Mouse (Mus musculus) limb, embryonic 15.5 days (tissue): Measurements from ENCODE around the gene Rab5if. TPM values are rescaled to one million over a fixed set of nuclear protein-coding genes. Genes with fewer than 3 reads are reported as not detected.
"Not testable (repeated sequence)": the region's sequence is repeated elsewhere in the genome, so short reads cannot be mapped to it uniquely, and the experiment has no call there.

Source experiments
- ATAC-seq: fragments of 200-750 bp; cut with Nextera tagmentation; 2 replicates; pipeline ENCODE4 v1.8.0; 2017; ENCODE audit warnings: low read depth, moderate TSS enrichment; ENCODE audit not compliant: insufficient number of reproducible peaks, low FRiP score, low TSS enrichment
- H3K27ac ChIP-seq: fragments of 300-500 bp; sonication (generic); 2 replicates; pipeline ENCODE4 v1.5.1; 2015; ENCODE audit warnings: moderate library complexity, mild to moderate bottlenecking, inconsistent platforms
- H3K27me3 ChIP-seq: fragments of 300-500 bp; sonication (generic); 2 replicates; pipeline ENCODE4 v1.6.1; 2015; ENCODE audit warnings: inconsistent platforms
- H3K36me3 ChIP-seq: fragments of 300-500 bp; sonication (generic); 2 replicates; pipeline ENCODE4 v1.6.1; 2015; ENCODE audit warnings: inconsistent platforms
- H3K4me1 ChIP-seq: fragments of 300-500 bp; sonication (generic); 2 replicates; pipeline ENCODE4 v1.6.1; 2015; ENCODE audit warnings: inconsistent platforms
- H3K4me2 ChIP-seq: fragments of 300-500 bp; sonication (generic); 2 replicates; pipeline ENCODE4 v1.6.1; 2015; ENCODE audit warnings: mild to moderate bottlenecking, inconsistent platforms
- H3K4me3 ChIP-seq: fragments of 300-500 bp; sonication (generic); 2 replicates; pipeline ENCODE4 v1.5.1; 2015; ENCODE audit warnings: mild to moderate bottlenecking, inconsistent platforms
- H3K9ac ChIP-seq: fragments of 300-500 bp; sonication (generic); 2 replicates; pipeline ENCODE4 v1.6.1; 2015; ENCODE audit warnings: inconsistent platforms
- H3K9me3 ChIP-seq: fragments of 300-500 bp; sonication (generic); 2 replicates; pipeline ENCODE4 v1.6.1; 2016; ENCODE audit warnings: inconsistent platforms
- WGBS: fragments of 180-500 bp; shearing (Covaris S2); methylation state at CpG from one replicate; pipeline ENCODE4 v1.1.7; 2015; 5-methylcytosine and 5-hydroxymethylcytosine counted together
- polyA plus RNA-seq: library from polyadenylated mRNA; unstranded; fragments of >200 nt; fragmentation: Nextera tagmentation; extraction: Ambion mirVana; gene quantifications from 2 replicates; pipeline ENCODE4 v1.2.1, GENCODE M21; 2015

Rab5if gene
- polyA plus RNA-seq, 1 experiment from 2014 or later, result 157 TPM

- WGBS, result 74% methylated on average over 15 of the region's 15 CpGs
- Histone ChIP-seq H3K4me2 (no peak overlapping the region), H3K27me3 (no peaks in the 10 kb centered on the region), H3K4me1 (no peaks in the 10 kb centered on the region), H3K9me3 (no peaks in the 10 kb centered on the region), H3K36me3 (no peaks in the 10 kb centered on the region), H3K9ac (no peak overlapping the region), H3K27ac (no peak overlapping the region), H3K4me3 (no peak overlapping the region)
- ATAC-seq, result no peak
Measured at GRCm38 (mm10) chr2:156894496-156895265, 31.8 kb downstream of the Rab5if start.

- H3K9me3 ChIP-seq, result no peaks in the 10 kb centered on the region
- 67% methylated on average over 9 of the region's 9 CpGs for WGBS
- ATAC-seq, result no peak
Measured at GRCm38 (mm10) chr2:156896384-156896914, 33.5 kb downstream of the Rab5if start.

DNA sequence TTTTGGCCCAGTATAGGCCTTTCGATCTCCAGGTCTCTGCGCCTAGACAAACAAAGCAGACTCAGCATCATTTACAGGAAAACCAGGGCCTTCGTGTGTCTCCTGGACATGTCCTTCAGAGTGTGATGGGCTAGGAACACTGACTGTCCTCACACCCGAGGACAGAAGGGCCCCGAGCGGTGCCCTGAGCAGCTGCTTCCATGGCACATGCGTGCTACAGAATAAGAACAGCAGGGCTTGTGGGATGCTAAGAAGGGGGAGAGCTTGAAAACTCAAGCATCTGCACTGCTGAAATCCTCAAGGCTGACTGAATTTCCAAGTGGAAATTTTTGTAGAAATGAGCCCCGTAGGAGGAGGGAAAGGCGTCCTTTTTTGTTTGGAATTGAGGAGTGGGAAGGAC, 34.1 kb downstream of the Rab5if start:
- 77% methylated on average over 9 of the region's 9 CpGs for WGBS
- no peak overlapping the region for H3K4me3 ChIP-seq
- H3K9me3 ChIP-seq, result no peaks in the 10 kb centered on the region
- no peak for ATAC-seq
- H3K27me3 ChIP-seq, result no peaks in the 10 kb centered on the region
- no peak overlapping the region for H3K27ac ChIP-seq
- no peaks in the 10 kb centered on the region for H3K36me3 ChIP-seq
- no peak overlapping the region for H3K9ac ChIP-seq
- H3K4me1 ChIP-seq, result no peaks in the 10 kb centered on the region
- H3K4me2 ChIP-seq, result no peak overlapping the region

More at GRCm38 (mm10) chr2:156896384-156896914, 33.5 kb downstream of the Rab5if start:
- H3K27me3 ChIP-seq, result no peaks in the 10 kb centered on the region
- H3K9ac ChIP-seq, result no peak overlapping the region
- H3K4me3 ChIP-seq, result no peak overlapping the region
- no peak overlapping the region for H3K27ac ChIP-seq
- H3K4me1 ChIP-seq, result no peaks in the 10 kb centered on the region
- no peak overlapping the region for H3K4me2 ChIP-seq
- H3K36me3 ChIP-seq, result no peaks in the 10 kb centered on the region

GRCm38 (mm10) chr2:156898374-156898773, 35.4 kb downstream of the Rab5if start:
- Histone ChIP-seq H3K27ac (no peak overlapping the region), H3K4me2 (no peak overlapping the region), H3K4me3 (no peak overlapping the region), H3K4me1 (no peaks in the 10 kb centered on the region), H3K9ac (no peak overlapping the region), H3K27me3 (no peaks in the 10 kb centered on the region), H3K36me3 (no peaks in the 10 kb centered on the region), H3K9me3 (no peaks in the 10 kb centered on the region)
- 71% methylated on average over 4 of the region's 4 CpGs for WGBS
- ATAC-seq, result no peak

DNA sequence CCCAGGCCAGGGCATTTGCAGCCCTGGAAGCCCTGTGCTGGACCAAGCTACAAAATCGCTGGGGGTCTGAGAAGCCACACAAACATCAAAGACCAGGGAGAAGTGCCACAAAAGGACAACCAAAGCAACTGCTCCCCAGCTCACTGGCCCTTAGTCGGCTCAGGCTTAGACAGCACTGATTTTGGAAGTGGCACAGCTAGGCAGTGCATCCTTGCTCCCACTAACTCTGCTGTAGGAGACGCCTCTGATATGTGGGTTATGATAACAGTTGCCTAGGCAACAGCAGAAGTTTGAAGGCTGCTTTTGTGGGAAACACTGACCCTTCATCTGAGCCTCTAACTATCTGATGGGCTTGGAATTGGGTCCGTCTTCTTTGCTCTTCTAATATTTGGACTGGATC, 36.3 kb downstream of the Rab5if start:
- Histone ChIP-seq H3K9ac (no peak overlapping the region), H3K27me3 (no peaks in the 10 kb centered on the region), H3K36me3 (no peaks in the 10 kb centered on the region), H3K4me1 (no peaks in the 10 kb centered on the region), H3K27ac (no peak overlapping the region), H3K4me3 (no peak overlapping the region), H3K4me2 (no peak overlapping the region), H3K9me3 (no peaks in the 10 kb centered on the region)
- no peak for ATAC-seq
- 71% methylated on average over 4 of the region's 4 CpGs for WGBS

GRCm38 (mm10) chr2:156901344-156901743, 38.4 kb downstream of the Rab5if start:
- ATAC-seq, result no peak
- H3K4me2 ChIP-seq, result no peak overlapping the region
- no peaks in the 10 kb centered on the region for H3K4me1 ChIP-seq
- H3K36me3 ChIP-seq, result no peaks in the 10 kb centered on the region
- no peaks in the 10 kb centered on the region for H3K9me3 ChIP-seq
- no peak overlapping the region for H3K27ac ChIP-seq
- WGBS, result 78% methylated on average over 2 of the region's 2 CpGs
- H3K27me3 ChIP-seq, result no peaks in the 10 kb centered on the region
- H3K4me3 ChIP-seq, result no peak overlapping the region
- H3K9ac ChIP-seq, result no peak overlapping the region

GRCm38 (mm10) chr2:156901883-156902282, 39.0 kb downstream of the Rab5if start:
- no peak overlapping the region for H3K9ac ChIP-seq

DNA sequence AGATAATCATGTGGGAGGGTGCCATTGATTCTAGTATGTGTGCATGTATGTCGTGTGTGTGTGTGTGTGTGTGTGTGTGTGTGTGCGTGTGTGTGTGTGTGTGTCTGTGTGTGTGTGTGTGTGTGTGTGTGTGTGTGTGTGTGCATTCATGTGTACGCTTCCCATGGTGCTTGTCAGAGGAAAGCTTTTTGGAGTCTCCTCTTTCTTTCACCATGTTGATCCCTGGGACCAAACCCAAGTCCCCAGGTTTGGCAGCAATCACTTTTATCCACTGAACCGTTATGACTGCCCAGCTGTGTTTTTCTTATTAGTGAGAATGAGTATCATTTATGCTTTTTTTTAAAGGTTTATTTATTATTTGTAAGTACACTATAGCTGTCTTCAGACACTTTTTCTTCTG, 39.5 kb downstream of the Rab5if start:
- not testable (repeated sequence) for ATAC-seq, H3K4me2 ChIP-seq, H3K4me1 ChIP-seq, H3K9ac ChIP-seq, H3K36me3 ChIP-seq, H3K4me3 ChIP-seq, H3K27ac ChIP-seq, H3K27me3 ChIP-seq, H3K9me3 ChIP-seq
- WGBS, result 71% methylated on average over 3 of the region's 4 CpGs

More at GRCm38 (mm10) chr2:156901883-156902282, 39.0 kb downstream of the Rab5if start:
- 74% methylated on average over 6 of the region's 6 CpGs for WGBS
- no peak overlapping the region for H3K4me2 ChIP-seq
- no peak for ATAC-seq
- no peak overlapping the region for H3K4me3 ChIP-seq
- H3K4me1 ChIP-seq, result no peaks in the 10 kb centered on the region
- no peak overlapping the region for H3K27ac ChIP-seq
- H3K9me3 ChIP-seq, result no peaks in the 10 kb centered on the region
- H3K36me3 ChIP-seq, result no peaks in the 10 kb centered on the region
- H3K27me3 ChIP-seq, result no peaks in the 10 kb centered on the region

DNA sequence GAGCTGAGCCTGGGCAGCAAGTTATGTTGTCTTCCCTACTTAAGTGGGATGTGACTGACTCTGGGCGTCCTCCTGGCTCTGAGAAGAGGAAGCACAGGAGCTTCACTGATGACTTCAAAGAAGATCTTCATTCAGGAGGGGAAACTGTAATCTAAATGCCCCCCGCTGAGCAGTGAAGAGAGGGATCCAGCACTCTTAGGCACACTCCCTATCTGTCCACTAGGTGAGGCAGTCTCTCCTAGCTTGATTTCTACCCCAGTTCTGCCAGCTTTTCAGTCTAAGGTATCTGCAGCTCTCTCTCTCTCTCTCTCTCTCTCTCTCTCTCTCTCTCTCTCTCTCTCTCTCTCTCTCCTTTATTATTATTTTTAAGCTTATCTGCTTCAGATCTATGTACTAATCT, 40.4 kb downstream of the Rab5if start:
- Histone ChIP-seq H3K27ac (no peak overlapping the region), H3K9me3 (no peaks in the 10 kb centered on the region), H3K27me3 (no peaks in the 10 kb centered on the region), H3K36me3 (no peaks in the 10 kb centered on the region), H3K9ac (no peak overlapping the region), H3K4me2 (no peak overlapping the region), H3K4me1 (no peaks in the 10 kb centered on the region), H3K4me3 (no peak overlapping the region)
- ATAC-seq, result no peak
- WGBS, result 17% methylated on average over 2 of the region's 2 CpGs

DNA sequence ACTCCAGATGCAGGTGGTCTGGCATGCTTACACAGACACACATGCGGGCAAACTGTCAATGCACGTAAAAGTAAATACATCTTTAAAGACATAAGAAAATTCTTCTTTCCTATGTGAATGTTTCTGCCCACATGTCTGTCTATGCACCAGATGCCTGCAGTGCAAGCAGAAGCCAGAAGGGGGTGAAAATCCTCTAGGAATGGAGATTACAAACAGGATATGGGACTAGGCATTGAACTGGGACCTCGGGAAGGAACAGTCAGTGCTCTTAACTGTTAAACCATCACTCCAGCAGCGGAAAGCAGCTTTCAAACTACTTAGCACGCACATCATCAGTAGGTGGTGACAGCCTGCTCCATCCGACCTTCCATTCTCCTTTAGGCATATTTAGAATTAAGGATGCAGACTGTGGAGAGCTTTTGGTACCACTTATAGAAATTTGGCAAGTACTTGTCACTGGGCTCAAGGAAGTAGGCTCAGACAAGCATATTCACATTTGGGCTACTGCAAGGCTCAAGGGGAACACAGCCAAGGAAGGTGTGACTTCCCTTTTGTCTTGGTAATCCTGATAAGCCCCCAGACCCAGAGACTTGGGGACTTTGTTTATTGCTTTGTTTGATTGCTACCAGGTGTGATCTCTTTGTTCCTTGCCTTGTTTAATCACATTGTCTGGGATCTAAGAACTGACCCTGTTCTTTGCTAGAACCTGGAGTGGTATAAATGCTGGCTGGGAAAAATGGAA, 42.2 kb downstream of the Rab5if start:
- 17% methylated on average over 6 of the region's 6 CpGs for WGBS
- Histone ChIP-seq H3K4me1 (no peaks in the 10 kb centered on the region), H3K36me3 (no peaks in the 10 kb centered on the region), H3K9ac (no peak overlapping the region), H3K27ac (no peak overlapping the region), H3K4me2 (no peak overlapping the region), H3K27me3 (no peaks in the 10 kb centered on the region), H3K4me3 (no peak overlapping the region), H3K9me3 (no peaks in the 10 kb centered on the region)
- ATAC-seq, result no peak

DNA sequence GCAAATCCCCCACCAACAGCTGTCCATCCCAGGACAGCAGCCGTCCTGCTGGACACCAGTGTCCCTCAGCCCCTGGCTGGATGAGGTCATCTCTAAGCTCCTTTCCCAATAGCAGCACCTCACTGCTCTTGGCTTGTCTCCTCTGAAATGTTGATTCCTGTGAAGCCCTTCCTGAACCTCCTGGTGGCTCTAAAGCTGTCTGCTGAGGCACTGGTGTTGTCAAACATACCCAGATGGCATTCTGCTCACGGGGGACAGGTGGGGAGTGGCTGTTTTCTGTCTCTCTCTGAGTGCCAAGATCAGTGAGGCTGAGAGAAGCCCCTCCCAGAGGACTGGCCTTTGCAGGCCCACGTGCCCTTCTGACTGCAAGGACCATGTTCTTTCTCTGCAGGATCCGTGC, 43.0 kb downstream of the Rab5if start:
- not testable (repeated sequence) for H3K36me3 ChIP-seq, H3K4me2 ChIP-seq, H3K9ac ChIP-seq, H3K9me3 ChIP-seq, H3K4me1 ChIP-seq, H3K27me3 ChIP-seq, H3K4me3 ChIP-seq, ATAC-seq, H3K27ac ChIP-seq
- 27% methylated on average over 4 of the region's 4 CpGs for WGBS

DNA sequence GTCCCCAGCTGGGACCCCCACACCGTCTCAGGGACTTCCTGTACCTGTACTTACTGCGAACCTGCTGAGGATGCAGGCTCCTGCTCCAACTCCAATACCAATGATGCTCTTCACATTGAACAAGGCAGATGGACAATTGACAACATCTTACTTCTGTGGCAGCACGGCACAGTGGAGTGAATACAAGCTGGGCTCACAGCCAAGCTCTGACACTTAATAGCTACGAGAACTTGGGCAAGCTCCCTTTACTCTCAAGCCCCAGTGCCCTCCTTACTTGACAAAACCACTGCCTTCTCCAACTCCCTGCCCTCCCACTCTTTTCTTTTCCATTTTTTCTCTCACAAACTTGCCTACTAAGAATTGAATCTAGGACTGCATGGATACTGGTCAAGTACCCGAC, 50.3 kb downstream of the Rab5if start:
- no peak for ATAC-seq
- Histone ChIP-seq H3K27me3 (no peaks in the 10 kb centered on the region), H3K9ac (no peak overlapping the region), H3K4me2 (no peak overlapping the region), H3K9me3 (no peaks in the 10 kb centered on the region), H3K27ac (no peak overlapping the region), H3K36me3 (no peaks in the 10 kb centered on the region), H3K4me1 (no peaks in the 10 kb centered on the region), H3K4me3 (no peak overlapping the region)
- 54% methylated on average over 5 of the region's 5 CpGs for WGBS
